Mouse (Mus musculus) testis, postnatal 14 days (tissue): ENCODE results near the gene Rasa4.
"Not testable (repeated sequence)": the region's sequence is repeated elsewhere in the genome, so short reads cannot be mapped to it uniquely, and the experiment has no call there.

Experiments
- DNase-seq: peaks from one replicate; pipeline ENCODE4 v3.0.0; 2021; ENCODE audit warnings: low spot score

Rasa4 gene

DNA sequence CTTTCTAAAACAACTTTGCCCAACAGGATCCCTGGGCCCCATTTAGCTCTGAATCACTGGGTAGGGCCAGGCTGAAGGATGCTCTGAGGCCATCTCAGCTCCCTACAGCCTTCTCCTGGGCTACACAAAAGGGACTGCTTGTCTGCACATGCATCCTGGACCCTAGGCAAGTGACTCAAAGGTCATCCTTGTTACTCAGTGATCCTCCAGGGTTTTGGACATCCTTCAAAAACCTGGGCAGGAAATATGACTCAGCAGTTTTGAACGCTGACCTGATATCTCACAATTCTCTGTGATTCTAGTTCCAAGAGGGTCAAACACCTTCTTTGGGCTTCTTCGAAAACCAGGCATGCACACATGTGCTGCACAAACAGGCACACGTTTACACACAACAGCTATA lies 25.3 kb downstream of the Rasa4 start:
- DNase-seq: no peak

DNA sequence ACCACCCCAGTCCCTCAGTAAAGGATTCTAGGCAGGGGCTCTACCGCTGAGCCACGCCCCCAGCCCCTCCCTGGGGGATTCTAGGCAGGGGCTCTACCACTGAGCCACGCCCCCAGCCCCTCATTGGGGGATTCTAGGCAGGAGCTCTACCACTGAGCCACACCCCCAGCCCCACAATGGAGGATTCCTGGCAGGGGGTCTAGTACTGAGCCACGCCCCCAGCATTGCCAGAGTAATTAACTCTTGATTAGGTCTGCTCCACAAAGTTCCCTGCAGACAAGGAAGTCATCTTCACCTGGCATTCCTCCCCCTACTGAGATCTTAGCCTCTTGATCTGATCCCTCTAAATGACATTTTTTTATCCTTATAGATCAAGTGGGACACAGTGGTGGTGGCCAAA lies 29.8 kb downstream of the Rasa4 start:
- not testable (repeated sequence) for DNase-seq

DNA sequence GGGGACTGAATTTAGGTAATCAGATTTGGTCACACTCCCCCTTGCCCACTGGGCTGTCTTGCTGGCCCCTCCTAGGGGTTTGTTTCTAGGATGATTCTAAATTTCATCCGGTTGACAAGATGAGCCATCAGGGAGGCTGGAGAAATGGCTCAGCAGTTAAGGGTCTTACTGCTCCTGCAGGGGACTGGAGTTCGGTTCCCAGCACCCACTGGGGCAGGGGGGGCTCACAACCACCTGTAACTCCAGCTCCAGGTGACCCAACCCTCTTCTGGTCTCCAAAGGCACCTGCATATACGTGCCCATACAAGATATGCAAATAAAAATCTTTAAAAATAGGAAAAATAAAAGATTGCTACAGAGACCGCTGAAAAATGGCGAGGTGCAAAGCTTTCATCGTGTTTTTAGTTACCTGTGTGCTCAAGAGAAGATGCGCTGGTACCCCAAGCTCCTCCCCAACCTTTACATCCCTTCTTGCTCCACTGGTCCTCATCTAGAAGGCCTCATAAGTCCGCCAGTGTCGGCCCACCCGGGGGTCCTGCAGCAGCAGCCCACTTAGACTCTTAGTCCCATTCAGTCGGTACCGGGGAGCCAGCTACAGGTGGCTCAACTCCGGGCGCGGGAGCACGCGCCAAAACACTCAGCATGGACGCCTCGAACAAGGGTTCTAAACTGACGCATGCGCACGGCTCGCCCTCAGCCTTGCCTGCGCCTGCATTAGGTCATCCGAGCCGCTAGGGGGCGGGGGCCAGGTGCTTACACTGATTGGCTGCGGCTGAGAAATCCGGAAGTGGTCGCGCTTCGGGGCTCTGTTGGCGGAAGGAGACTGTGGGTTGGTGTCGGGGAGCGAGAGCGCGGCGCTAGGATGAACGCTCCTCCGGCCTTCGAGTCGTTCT lies 32.4 kb downstream of the Rasa4 start, which contains the start of gene Polr2j:
Gene Polr2j, plus strand, starts transcription at position 741 of the 893 bp plus-strand sequence.
- DNase-seq: peak; percentile 96

DNA sequence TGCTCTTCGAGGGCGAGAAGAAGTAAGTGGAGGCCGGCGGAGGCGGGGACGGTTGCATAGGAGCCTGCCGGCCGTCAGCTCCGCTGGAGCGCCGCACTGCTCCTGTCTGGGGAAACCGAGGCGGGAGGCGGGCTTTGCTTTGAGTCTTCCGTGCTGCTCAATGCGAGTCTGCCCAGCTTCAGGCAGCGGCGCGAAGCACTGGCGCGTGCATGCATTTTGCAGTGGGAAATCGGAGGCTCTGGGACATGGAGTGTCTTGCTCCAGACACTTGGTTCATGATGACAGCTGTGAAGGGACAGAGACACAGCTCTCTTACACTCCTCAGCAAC lies 33.0 kb downstream of the Rasa4 start:
- DNase-seq: no peak

DNA sequence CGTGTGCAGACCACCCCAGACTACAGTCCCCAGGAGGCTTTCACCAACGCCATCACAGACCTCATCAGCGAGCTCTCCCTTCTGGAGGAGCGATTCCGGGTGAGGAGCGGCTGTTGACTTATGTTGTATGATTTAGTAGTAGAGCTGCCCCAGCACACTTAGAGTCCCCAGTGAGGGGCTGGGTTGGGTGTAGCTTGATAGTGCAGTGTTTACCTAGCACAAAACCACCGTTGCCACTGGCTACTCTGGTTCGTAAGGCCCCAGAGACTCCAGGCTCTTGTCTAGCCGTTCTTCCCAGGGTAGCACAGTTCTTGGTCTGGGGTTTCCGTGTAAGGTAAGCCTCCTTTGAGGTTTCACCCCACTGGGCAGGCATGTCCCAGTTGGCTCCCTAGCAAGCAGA lies 38.4 kb downstream of the Rasa4 start:
- DNase-seq: no peak

DNA sequence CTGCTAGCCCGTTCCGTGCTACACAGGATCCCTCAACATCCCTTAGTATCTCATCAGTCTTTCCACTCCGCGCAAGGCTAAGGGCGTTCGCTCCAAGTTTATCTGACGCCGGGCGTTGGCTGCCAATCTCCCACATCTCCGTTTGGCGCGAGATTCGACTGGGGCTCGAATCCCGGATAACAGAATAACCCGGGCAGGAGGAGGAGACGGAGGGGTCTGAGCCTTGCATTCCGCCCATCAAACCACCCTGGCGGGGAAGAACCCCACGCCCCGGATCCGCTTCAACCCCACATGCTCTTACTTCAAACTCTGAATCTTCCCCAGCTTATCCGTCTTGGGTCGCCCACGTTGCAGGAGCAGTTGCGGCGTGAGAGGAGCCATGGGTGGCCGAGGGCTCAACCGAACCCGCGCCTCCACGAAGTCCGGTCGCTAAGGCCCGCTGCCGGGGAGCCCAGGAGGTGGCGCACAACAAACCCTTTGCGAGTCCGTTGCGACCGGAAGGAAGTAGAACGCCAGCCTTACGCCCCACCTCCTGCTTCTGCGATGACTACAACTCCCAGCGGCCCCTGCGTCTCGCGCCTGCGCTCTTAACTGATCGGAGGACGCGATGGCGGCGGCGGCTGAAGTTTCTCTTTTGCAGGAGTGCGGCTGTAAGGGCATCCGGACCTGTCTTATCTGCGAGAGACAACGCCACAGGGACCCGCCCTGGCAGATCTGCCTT lies 52.0 kb downstream of the Rasa4 start, which contains the start of the genes Lrwd1 and Alkbh4:
Gene Lrwd1, minus strand, starts transcription at position 504 of the 721 bp plus-strand sequence.
Gene Alkbh4, plus strand, starts transcription at position 576 of the 721 bp plus-strand sequence.
- peak; percentile 95 for DNase-seq

DNA sequence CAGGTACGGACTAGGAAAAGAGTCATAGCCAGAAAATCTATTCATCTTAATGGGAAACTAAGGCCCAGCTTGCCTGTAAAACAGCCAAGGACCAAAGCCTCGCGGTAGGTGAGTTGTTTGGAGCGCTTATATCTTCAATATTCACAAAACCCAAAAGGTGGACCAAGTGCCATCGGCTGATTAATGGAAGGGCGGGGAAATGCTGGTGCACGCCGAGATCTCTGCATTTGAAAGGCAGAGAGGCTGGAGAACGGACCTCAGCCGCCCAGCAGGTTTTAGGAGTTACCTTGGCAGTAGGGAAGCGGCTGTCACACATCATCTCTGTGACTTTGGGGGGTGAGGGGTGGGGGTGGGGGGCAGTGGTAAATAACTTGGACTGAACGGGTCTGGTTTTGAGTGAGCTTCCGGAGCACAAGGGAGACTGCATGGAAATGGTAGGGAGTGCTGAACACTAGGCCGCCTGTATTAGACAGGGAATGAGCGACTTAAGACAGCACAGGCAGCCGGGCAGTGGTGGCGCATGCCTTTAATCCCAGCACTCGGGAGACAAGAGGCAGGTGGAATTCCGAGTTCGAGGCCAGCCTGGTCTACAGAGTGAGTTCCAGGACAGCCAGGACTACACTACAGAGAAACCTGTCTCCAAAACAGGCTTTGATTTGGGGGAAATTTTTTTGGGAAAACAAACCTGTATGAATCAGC lies 52.7 kb downstream of the Rasa4 start:
- no peak for DNase-seq

DNA sequence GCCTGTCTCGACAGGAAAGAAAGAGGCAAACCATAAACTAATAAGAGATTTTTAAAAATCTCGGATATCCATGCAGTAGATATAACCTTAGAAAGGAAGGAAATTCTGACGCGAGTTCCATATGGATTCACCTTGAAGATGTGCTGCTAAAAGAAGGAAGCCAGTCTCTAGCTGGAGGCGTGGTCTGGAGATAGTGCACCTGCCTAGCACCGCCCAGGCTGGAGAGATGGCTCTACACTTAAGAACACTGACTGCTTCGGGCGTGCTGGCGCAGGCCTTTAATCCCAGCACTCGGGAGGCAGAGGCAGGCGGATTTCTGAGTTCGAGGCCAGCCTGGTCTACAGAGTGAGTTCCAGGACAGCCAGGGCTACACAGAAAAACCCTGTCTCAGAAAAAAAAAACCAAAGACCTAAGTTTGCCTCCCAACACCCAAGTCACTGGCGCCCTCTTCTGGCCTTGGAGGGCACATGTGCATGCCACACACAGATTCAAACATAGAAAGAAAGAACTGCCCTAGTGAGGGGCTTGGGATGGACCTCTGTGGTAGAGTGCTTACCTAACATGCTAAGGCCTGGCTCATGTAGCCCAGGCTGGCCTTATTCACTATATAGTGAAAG lies 54.0 kb downstream of the Rasa4 start:
- no peak for DNase-seq

DNA sequence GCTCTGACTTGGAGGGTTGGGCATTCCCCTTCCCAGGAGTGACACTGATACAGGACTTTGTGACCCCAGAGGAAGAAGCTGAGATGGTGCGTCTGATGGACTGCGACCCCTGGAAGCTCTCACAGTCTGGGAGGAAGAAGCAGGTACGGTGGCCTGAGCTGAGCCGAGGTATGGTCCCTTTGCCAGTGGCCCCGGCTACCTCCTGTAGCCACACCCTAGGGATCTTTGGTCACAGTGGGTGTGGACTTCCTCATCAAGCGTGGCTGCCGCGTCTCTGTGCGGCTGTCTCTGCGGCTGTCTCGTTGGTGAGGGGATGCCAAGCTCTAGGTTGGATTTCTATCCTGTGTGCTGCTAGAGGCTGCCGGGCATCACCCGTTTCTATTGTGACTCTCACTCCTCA lies 55.7 kb downstream of the Rasa4 start:
- DNase-seq: no peak

DNA sequence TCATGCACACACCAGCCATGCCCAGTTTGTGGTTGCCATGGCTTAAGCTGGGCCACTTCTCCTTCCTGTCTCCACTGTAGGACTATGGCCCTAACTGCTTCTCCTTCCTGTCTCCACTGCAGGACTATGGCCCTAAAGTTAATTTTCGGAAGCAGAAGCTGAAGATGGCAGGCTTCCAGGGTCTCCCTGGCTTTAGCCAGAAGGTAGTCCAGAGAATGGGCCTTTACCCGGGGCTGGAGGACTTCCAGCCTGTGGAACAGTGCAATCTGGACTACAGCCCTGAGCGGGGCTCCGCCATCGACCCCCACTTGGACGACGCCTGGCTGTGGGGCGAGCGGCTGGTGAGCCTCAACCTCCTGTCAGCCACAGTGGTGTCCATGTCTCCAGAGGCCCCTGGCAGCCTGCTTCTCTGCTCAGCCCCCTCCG lies 56.4 kb downstream of the Rasa4 start:
- DNase-seq: no peak

DNA sequence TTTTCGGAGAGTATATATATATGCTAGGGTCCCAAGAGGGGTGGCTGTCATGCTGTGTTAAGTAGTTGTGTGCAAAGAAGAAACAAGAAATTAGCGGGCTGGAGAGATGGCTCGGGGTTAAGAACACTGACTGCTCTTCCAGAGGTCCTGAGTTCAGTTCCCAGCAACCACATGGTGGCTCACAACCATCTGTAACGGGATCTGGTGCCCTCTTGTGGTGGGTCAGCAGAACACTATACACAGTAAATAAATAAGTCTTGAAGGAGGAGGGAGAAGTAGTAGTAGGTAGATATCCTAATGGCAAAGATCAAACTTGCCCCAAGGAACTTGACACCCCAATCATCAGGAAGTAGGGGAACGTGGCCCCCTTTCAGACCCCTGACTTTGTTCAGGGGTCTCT lies 59.0 kb downstream of the Rasa4 start:
- no peak for DNase-seq

DNA sequence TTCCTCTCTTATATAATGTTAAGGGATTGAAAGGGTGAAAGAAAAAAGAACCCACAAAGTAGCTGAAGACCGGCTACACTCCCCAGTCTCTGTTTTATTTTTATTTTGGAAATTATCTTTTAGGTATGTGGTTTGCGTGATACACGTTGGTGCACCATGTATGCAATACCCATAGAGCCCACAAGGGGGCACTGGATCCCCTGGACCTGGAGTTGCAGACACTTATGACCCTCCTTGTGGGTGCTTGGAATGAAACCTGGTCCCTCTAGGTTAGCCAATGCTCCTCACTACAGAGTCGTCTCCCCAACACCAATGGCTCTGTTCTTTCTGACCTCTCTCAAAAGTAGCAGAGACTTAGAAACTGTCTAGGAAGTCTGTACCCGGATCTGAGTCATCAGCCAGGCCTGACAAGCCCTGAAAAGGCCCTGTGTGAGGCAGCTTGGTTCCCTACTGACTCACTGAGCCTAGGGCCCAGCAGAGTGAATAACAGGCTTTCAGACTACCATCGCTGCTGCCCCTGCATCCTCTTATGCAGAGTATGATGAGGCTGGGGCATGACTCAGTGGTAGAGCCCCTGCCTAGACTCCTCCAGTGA lies 59.5 kb downstream of the Rasa4 start:
- peak; percentile 53 for DNase-seq

DNA sequence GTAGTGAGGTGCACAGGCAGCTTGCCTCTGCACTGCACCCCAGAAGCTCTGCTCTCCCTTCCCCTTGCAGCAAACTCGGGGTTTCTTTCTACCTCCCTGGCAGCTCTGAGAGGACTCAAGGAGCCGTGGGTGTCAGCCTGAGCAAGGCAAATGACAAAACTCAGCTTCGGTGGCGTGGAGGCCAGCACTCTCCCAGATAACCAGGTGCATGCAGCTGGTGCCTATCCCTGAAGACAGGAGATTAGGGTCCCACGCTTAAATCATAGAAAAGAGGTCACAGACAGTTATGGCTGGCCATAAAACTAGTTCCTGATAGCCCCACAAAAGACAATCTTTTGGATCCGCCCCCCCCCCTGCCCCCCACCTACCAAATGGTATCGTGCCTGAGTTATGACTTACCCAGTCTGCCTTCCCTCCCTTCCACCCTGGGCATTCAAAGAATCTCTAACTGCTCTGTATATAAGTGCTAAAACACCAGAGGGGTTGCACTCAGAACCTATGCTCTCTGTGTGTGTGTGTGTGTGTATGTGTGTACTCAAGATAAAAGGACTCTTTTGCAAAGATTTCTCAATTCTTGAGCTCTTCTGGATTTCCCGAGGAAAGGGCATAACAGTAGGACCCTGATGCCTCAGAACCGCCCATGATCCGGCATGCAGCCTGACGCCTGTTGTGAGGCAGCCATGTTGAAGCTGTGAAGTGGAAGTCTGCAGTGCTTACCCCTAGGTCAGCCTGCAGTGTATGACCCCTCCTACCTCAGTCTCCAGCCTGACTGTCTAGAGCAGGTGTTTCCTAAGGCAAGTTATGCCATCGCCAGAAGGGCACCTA lies 61.1 kb downstream of the Rasa4 start:
- no peak for DNase-seq

DNA sequence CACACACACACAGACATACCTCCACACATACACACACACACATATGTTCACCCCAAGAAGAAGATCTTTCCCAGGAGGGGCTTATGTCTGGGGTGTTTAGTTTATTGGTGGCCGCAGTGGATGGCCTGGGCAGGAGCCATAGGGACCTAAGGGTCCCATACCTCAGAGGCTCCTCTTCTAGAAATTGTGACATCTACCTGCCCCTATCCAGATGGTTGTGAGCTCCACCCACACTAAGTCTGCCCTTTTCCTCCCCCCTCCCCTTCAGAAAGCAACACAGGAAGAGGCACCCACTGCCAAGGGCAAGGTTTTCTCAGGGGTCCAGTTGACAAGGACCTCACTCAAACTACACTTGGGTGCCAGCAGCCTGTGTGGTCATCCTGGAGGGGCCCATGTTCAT lies 63.2 kb downstream of the Rasa4 start:
- DNase-seq: no peak

DNA sequence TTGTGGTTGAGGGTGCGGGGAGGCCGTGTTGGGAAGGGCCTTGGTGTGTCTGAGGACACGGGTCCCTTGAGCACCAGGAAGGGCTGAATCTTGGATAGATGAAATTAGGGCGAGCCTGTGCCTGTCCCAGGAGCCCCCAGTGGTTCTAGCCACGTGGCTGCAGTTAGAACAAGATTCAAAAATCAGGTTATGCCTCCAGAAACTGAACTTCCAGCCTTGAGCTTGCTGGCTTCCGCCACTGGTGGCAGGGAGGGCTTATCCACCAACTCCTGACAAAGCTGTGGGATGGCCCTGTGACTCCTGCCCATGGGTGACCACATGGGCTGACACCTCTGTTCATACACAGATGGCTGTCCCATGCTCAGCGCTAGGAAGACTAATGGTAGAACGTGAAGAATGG lies 64.0 kb downstream of the Rasa4 start:
- no peak for DNase-seq

DNA sequence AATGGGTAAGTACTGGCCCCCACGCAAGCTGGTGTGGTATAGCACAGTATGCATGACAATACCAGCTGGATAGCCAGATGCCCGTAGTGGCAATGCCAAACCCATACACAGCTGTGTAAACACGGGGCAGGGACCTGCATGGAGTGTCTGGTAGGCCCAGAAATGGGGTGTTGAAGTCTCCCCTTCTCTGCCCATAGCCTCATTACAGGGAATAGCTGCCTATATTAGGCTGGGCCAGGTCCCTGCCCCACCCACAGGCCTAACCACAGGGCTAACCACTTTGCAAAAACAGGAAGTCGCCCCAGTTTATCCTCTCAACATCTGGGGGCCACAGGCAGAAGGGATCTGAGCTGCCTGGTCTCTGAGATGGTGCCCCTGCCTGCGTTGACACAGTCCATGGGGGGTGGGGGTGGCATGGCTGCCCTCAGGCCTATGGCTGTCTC lies 65.4 kb downstream of the Rasa4 start:
- not testable (repeated sequence) for DNase-seq

DNA sequence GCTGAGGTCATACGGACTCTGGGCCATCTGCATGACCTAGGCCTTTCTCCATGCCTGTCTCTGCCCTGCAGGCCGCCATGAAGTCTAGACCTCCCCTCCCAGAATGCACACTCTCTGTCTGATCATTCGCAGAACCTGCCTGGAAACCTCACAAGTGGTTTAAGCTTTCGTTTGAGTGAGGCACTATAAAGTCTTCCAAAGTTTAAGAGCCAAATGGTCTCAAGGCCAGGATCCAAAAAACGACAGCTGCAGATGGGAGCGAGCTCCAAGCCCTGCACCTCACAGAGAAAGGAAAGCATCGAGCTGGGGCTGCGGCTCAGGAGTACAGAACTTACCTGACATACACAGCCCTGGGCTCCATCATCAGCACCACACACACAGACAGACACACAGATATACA lies 68.6 kb downstream of the Rasa4 start:
- DNase-seq: no peak

DNA sequence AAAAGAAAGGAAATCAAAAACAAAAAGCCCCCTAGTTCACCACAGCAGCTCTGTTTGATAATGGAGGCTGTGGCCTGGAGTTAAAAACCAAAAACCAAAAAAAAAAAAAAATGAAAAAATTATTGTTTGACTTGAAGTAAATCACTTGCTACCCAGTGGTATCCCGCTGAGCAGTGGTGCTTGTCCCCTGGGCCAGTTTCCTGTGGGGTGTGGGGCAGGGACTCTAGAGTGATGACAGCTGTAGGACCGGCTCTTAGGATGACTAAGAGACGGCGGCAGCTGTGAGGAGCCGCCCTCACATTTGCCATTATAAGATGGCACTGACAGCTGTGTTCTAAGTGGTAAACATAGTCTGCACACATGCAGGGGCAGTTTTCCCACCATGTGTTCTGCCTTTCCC lies 71.7 kb downstream of the Rasa4 start:
- DNase-seq: no peak

DNA sequence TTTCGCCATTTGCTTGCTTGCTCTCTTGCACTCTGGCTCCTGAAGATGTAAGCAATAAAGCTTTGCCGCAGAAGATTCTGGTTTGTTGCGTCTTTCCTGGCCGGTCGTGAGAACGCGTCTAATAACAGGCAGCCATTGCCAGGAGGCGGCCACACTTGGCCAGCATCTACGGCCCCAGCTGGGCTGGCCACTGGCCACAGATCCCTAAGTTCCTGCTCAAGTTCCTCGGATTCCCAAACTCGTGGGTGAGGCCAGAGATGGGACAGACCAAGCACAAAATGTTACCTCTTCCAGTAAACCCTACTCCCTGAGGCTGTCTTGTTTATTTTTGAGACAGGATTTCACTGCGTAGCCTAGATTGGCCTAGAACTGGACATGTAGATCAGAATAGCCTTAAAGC lies 76.4 kb downstream of the Rasa4 start:
- not testable (repeated sequence) for DNase-seq
